Mouse (Mus musculus) thymus, adult 2 months (tissue): ENCODE measurements around the gene Capn12. TPM values are rescaled to one million over a fixed set of nuclear protein-coding genes. Genes with fewer than 3 reads are reported as not detected.
A peak's percentile ranks its signal among the peaks of the same experiment; 100 is the strongest.

Source experiments
- DNase-seq: peaks from one replicate; pipeline ENCODE4 v3.0.0; 2021
- H3K27ac ChIP-seq: fragments of 200-500 bp; 2 replicates; pipeline ENCODE4 v1.5.1; 2012; ENCODE audit warnings: low read length, control low read depth; ENCODE audit not compliant: control insufficient read depth, insufficient read depth
- H3K27me3 ChIP-seq: fragments of 200-500 bp; 2 replicates; pipeline ENCODE4 v1.6.1; 2012; ENCODE audit warnings: mild to moderate bottlenecking, low read length, moderate library complexity, mixed read lengths; ENCODE audit not compliant: control insufficient read depth, insufficient read depth
- H3K36me3 ChIP-seq: fragments of 200-500 bp; 2 replicates; pipeline ENCODE4 v1.6.1; 2012; ENCODE audit warnings: mild to moderate bottlenecking, low read length, moderate library complexity; ENCODE audit not compliant: control insufficient read depth, insufficient read depth
- H3K4me1 ChIP-seq: fragments of 200-500 bp; replicated peaks from 2 replicates; pipeline ENCODE4 v1.6.1; 2012; ENCODE audit warnings: low read length; ENCODE audit not compliant: control insufficient read depth, insufficient read depth
- H3K4me3 ChIP-seq: fragments of 200-500 bp; 2 replicates; pipeline ENCODE4 v1.5.1; 2012; ENCODE audit warnings: mild to moderate bottlenecking, low read length, control low read depth, moderate library complexity; ENCODE audit not compliant: control insufficient read depth, insufficient read depth
- CTCF ChIP-seq: fragments of 200-500 bp; IDR thresholded peaks from 2 replicates; pipeline ENCODE4 v1.5.1; 2012; ENCODE audit warnings: mild to moderate bottlenecking, control low read depth, low read length, moderate library complexity, borderline replicate concordance; ENCODE audit not compliant: control insufficient read depth, poor library complexity, insufficient read depth; ENCODE audit errors: extremely low read depth
- POLR2A ChIP-seq: fragments of 200-500 bp; IDR thresholded peaks from 2 replicates; pipeline ENCODE4 v1.6.1; 2012; ENCODE audit warnings: mild to moderate bottlenecking, low read length, control low read depth, moderate library complexity; ENCODE audit not compliant: control insufficient read depth, poor library complexity, insufficient read depth; ENCODE audit errors: extremely low read depth
- WGBS: fragments of 180-500 bp; shearing (Covaris S2); methylation state at CpG from one replicate; pipeline ENCODE4 v1.1.7; 2018; 5-methylcytosine and 5-hydroxymethylcytosine counted together
- polyA plus RNA-seq: library from polyadenylated mRNA; depleted of rRNA; stranded (reverse); fragments of >200 nt; gene quantifications from 2 replicates; pipeline ENCODE4 v1.2.3, GENCODE M21; 2012; rRNA removed

Capn12 gene
- polyA plus RNA-seq, 1 experiment: 1.00 TPM

- Histone ChIP-seq H3K4me1 (peaks cover 11% of the 10 kb centered on the region), H3K36me3 (no peaks in the 10 kb centered on the region), H3K27me3 (no peaks in the 10 kb centered on the region), H3K27ac (no peak overlapping the region), H3K4me3 (no peak overlapping the region)
- WGBS: 93% methylated on average over 4 of the region's 4 CpGs
- TF ChIP-seq CTCF: no peak
- TF ChIP-seq POLR2A: no peak
- no peak for DNase-seq
Measured at GRCm38 (mm10) chr7:28936787-28937186, 55.6 kb downstream of the Capn12 start.

- Histone ChIP-seq H3K4me1 (peaks cover 23% of the 10 kb centered on the region), H3K36me3 (no peaks in the 10 kb centered on the region), H3K27ac (no peak overlapping the region), H3K4me3 (no peak overlapping the region), H3K27me3 (no peaks in the 10 kb centered on the region)
- 74% methylated on average over 4 of the region's 4 CpGs for WGBS
- DNase-seq: no peak
- TF ChIP-seq POLR2A: no peak
- no peak for TF ChIP-seq CTCF
Measured at GRCm38 (mm10) chr7:28938654-28939053, 57.4 kb downstream of the Capn12 start.

GRCm38 (mm10) chr7:28939418-28940183 is 58.4 kb downstream of the Capn12 start:
- TF ChIP-seq CTCF (no peak), POLR2A (no peak)
- 86% methylated on average over 7 of the region's 7 CpGs for WGBS
- no peak for DNase-seq
- H3K4me3 ChIP-seq: no peak overlapping the region
- no peaks in the 10 kb centered on the region for H3K36me3 ChIP-seq
- H3K4me1 ChIP-seq: peaks cover 28% of the 10 kb centered on the region
- no peak overlapping the region for H3K27ac ChIP-seq
- no peaks in the 10 kb centered on the region for H3K27me3 ChIP-seq

- TF ChIP-seq CTCF: no peak
- no peak for TF ChIP-seq POLR2A
- Histone ChIP-seq H3K4me1 (peaks cover 41% of the 10 kb centered on the region), H3K27ac (no peak overlapping the region), H3K36me3 (no peaks in the 10 kb centered on the region), H3K27me3 (no peaks in the 10 kb centered on the region), H3K4me3 (no peak overlapping the region)
- DNase-seq: no peak
- 92% methylated on average over 4 of the region's 4 CpGs for WGBS
Measured at GRCm38 (mm10) chr7:28941129-28941528, 59.9 kb downstream of the Capn12 start.

- TF ChIP-seq CTCF: no peak
- no peak for TF ChIP-seq POLR2A
- Histone ChIP-seq H3K27me3 (no peaks in the 10 kb centered on the region), H3K36me3 (no peaks in the 10 kb centered on the region), H3K4me3 (no peak overlapping the region), H3K27ac (peak overlapping the region; percentile 49), H3K4me1 (peaks cover 45% of the 10 kb centered on the region)
- no peak for DNase-seq
- WGBS: 62% methylated on average over 4 of the region's 4 CpGs
Measured at GRCm38 (mm10) chr7:28941542-28941941, 60.3 kb downstream of the Capn12 start.

Other genes with a start within 250 kb of the Capn12 start
- 19.1 and 26.5 TPM in 2 replicates for gene Fbxo27, start 188.6 kb upstream of the Capn12 start, polyA plus RNA-seq
- gene Fbxo17, start 164.6 kb upstream of the Capn12 start, polyA plus RNA-seq: 5.0 and 6.2 TPM in 2 replicates
- gene Mrps12, start 139.6 kb upstream of the Capn12 start, polyA plus RNA-seq: 74.4 and 84.5 TPM in 2 replicates
- gene Sars2, start 139.4 kb upstream of the Capn12 start, polyA plus RNA-seq: 63.2 and 63.9 TPM in 2 replicates
- gene Ccer2, start 125.2 kb upstream of the Capn12 start, polyA plus RNA-seq: 0.16 and 0.24 TPM in 2 replicates
- 101 and 104 TPM in 2 replicates for gene Sirt2, start 114.7 kb upstream of the Capn12 start, polyA plus RNA-seq
- gene Nfkbib, start 113.9 kb upstream of the Capn12 start, polyA plus RNA-seq: 75.5 and 78.8 TPM in 2 replicates
- 91.9 and 93.7 TPM in 2 replicates for gene Rinl, start 92.5 kb upstream of the Capn12 start, polyA plus RNA-seq
- gene Hnrnpl, start 72.9 kb upstream of the Capn12 start, polyA plus RNA-seq: 562 and 568 TPM in 2 replicates
- 287 and 359 TPM in 2 replicates for gene Ech1, start 56.2 kb upstream of the Capn12 start, polyA plus RNA-seq
- 23.2 and 29.7 TPM in 2 replicates for gene Lgals4, start 47.6 kb upstream of the Capn12 start, polyA plus RNA-seq
- 13.0 and 15.5 TPM in 2 replicates for gene Lgals7, start 17.6 kb upstream of the Capn12 start, polyA plus RNA-seq
- gene Actn4, start 80.9 kb downstream of the Capn12 start, polyA plus RNA-seq: 243 and 268 TPM in 2 replicates
- gene Eif3k, start 100.4 kb downstream of the Capn12 start, polyA plus RNA-seq: 362 and 396 TPM in 2 replicates
- gene Map4k1, start 100.6 kb downstream of the Capn12 start, polyA plus RNA-seq: 155 and 164 TPM in 2 replicates
- gene Ryr1, start 243.8 kb downstream of the Capn12 start, polyA plus RNA-seq: 0.19 and 0.24 TPM in 2 replicates